Mouse (Mus musculus) G1E (cell line): Measurements from ENCODE around the gene Sh3pxd2a.

ENCODE experiments used
- CTCF ChIP-seq: IDR thresholded peaks from 2 replicates; pipeline ENCODE4 v1.5.1; 2012; ENCODE audit warnings: low read depth, low read length, inconsistent platforms, mixed read lengths
- GATA1 ChIP-seq: IDR thresholded peaks from 2 replicates; pipeline ENCODE4 v1.6.1; 2012; ENCODE audit warnings: borderline replicate concordance, low read length, inconsistent platforms, mixed read lengths
- GATA2 ChIP-seq: IDR thresholded peaks from 2 replicates; pipeline ENCODE4 v1.6.1; 2012; ENCODE audit warnings: low read depth, low read length, inconsistent platforms, borderline replicate concordance
- POLR2AphosphoS5 ChIP-seq: IDR thresholded peaks from 2 replicates; pipeline ENCODE4 v1.6.1; 2012; ENCODE audit warnings: low read depth, low read length, inconsistent platforms; ENCODE audit not compliant: insufficient replicate concordance
- TAL1 ChIP-seq: conservative IDR thresholded peaks from 2 replicates; pipeline ENCODE4 v1.6.1; 2012; ENCODE audit warnings: low read depth, low read length, inconsistent platforms, mixed read lengths

- TF ChIP-seq CTCF (no peak), TAL1 (no peak), POLR2AphosphoS5 (no peak), GATA1 (no peak), GATA2 (no peak)
Measured at GRCm38 (mm10) chr19:47210432-47210831, 253.8 kb downstream of the Sh3pxd2a start.
